Mouse (Mus musculus) stomach, postnatal 0 days (tissue): Measurements from ENCODE around the gene Olfr1396.

Experiments
- CTCF ChIP-seq: IDR thresholded peaks from 2 replicates; pipeline ENCODE4 v1.5.1; 2016; ENCODE audit warnings: antibody characterized with exemption, low read depth, mild to moderate bottlenecking, moderate library complexity
- EP300 ChIP-seq: optimal IDR thresholded peaks from 2 replicates; pipeline ENCODE3; 2016; ENCODE audit warnings: antibody characterized with exemption

DNA sequence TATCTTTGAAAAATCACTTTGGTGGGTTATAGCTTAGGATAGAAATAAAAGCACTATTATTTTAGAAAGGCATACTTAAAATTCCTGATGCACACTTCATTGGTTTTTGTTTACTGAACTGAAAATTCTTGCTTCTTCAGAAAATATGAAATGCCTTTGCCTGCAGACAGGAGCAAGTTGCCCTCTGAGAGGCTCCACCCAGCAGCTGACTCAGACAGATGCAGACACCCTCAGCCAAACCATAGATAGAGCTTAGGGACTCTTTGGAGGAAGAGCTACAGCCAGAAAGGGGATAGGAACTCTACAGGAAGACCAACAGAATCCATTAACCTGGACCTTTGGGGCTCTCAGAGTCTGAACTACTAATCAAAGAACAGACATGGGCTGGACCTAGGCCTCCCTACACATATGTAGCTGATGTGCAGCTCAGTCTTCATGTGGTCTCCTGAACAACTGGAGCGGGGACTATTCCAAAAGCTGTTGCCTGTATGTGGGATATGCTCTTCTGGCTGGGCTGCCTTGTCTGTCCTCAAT is 22.6 kb downstream of the Olfr1396 start:
- TF ChIP-seq CTCF, result no peak
- TF ChIP-seq EP300, result no peak
